Mouse (Mus musculus) E14TG2a.4 (cell line): ENCODE data around the gene St8sia1.

Experiments used
- H3K27me3 ChIP-seq: 2 replicates; pipeline ENCODE4 v1.6.1; 2014; ENCODE audit warnings: low read length, control low read depth; ENCODE audit not compliant: insufficient read depth
- H3K36me3 ChIP-seq: 2 replicates; pipeline ENCODE4 v1.6.1; 2014; ENCODE audit warnings: low read length, control low read depth; ENCODE audit not compliant: insufficient read depth
- H3K4me1 ChIP-seq: replicated peaks from 2 replicates; pipeline ENCODE4 v1.6.1; 2014; ENCODE audit warnings: low read depth, low read length, control low read depth
- H3K4me3 ChIP-seq: replicated peaks from 2 replicates; pipeline ENCODE4 v1.5.1; 2014; ENCODE audit warnings: mild to moderate bottlenecking, low read length
- H3K9me3 ChIP-seq: 2 replicates; pipeline ENCODE4 v1.6.1; 2014; ENCODE audit warnings: low read length, control low read depth
- CTCF ChIP-seq: conservative IDR thresholded peaks from 2 replicates; pipeline ENCODE4 v1.5.1; 2014; ENCODE audit warnings: low read length
- NANOG ChIP-seq: IDR thresholded peaks from 2 replicates; pipeline ENCODE4 v1.6.1; 2014; ENCODE audit warnings: borderline replicate concordance, low read length, mixed read lengths
- POU5F1 ChIP-seq: IDR thresholded peaks from 2 replicates; pipeline ENCODE4 v1.6.1; 2014; ENCODE audit warnings: low read length, borderline replicate concordance

Gene St8sia1

DNA sequence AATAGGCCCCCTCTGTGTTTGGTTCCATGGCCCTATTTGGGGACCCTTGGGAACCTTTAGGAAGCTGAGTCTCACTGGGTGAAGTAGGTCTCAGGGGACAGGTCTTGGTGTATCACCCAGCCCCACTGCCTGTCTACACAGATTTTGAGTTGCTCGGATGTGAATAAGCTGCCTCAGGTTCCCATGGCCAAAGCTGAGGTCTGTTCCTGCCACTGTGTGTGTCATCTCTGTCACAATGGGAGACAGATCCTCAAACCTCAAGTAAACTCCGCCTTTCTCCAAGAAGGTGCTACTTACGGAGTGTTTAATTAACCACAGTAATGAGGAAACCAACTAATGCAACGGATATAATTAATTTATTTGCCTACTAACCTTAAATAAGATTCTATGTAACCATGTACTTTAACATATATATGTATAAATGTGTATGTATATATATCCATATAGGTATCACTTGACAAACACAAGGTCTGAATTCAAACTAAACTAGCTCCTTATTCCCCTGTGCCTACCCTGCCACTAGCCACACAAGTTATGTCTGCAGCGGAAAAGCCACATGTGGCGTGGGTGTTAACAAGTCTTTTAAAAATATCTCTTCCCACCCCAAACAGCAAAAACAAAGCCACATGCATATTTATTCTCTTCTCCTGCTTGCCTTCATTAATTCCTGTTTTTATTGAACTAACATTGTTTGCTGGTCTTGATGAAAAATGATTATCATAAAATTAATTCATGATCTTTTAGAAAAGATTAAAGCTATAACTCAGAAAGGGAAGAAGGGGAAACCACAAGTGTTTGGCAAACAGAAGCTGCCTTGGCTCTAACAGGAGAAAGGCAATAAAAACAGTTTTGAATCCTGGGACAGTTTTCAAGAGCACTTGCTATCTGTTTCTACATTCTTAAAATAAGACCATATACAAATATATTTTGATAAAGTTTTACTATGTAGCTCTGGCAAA lies 111.6 kb downstream of the St8sia1 start:
- TF ChIP-seq NANOG (no peak), CTCF (no peak)
- Histone ChIP-seq H3K27me3 (no peaks in the 10 kb centered on the region), H3K4me3 (no peak overlapping the region), H3K4me1 (peaks cover 12% of the 10 kb centered on the region), H3K9me3 (no peaks in the 10 kb centered on the region), H3K36me3 (no peaks in the 10 kb centered on the region; the same call in 1 of the 2 replicates)

DNA sequence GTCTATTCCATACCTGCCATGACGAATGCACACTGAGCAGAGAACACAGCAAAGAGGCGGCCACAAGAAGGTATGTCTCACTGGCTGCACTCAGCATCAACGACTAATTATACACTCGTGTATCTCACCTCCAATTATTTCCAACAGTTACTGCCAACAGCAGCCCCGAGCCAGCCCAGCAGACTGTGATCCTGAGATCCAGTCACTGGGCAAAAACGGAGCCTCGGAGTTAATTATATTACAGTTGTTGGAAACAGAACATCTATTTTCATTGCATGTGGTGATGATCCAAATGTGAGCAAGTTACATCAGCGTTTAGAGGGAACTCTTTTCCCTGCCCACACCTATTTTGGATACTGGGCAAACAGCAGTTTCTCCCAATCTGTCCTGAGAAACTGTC lies 113.8 kb downstream of the St8sia1 start:
- Histone ChIP-seq H3K9me3 (no peaks in the 10 kb centered on the region), H3K36me3 (peaks cover 3% of the 10 kb centered on the region), H3K27me3 (no peaks in the 10 kb centered on the region), H3K4me3 (no peak overlapping the region), H3K4me1 (peaks cover 8% of the 10 kb centered on the region)
- TF ChIP-seq NANOG, result no peak
- TF ChIP-seq CTCF, result no peak
- no peak for TF ChIP-seq POU5F1

DNA sequence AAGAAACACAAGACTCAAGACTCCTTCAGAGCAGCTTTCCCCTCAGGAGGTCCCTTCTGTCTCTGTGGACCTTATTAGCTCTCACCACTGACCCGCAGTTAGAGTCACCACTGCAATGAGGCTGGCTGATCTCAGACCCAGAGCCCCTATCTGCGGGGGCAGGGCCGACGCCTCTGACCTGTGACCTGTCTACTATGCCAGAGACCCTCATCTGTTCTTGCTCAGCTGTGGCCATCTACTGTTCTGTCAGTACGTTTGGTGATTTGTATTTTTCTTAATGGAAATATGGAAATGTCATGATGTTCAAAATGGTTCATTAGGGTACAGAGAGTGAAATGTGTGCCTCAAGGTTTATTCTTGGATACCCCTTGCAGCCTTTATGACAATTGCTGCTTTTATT lies 114.9 kb downstream of the St8sia1 start:
- Histone ChIP-seq H3K27me3 (no peaks in the 10 kb centered on the region), H3K4me3 (no peak overlapping the region), H3K36me3 (peaks cover 14% of the 10 kb centered on the region), H3K4me1 (peaks cover 8% of the 10 kb centered on the region), H3K9me3 (no peaks in the 10 kb centered on the region)
- TF ChIP-seq POU5F1 (no peak), NANOG (no peak), CTCF (no peak)

DNA sequence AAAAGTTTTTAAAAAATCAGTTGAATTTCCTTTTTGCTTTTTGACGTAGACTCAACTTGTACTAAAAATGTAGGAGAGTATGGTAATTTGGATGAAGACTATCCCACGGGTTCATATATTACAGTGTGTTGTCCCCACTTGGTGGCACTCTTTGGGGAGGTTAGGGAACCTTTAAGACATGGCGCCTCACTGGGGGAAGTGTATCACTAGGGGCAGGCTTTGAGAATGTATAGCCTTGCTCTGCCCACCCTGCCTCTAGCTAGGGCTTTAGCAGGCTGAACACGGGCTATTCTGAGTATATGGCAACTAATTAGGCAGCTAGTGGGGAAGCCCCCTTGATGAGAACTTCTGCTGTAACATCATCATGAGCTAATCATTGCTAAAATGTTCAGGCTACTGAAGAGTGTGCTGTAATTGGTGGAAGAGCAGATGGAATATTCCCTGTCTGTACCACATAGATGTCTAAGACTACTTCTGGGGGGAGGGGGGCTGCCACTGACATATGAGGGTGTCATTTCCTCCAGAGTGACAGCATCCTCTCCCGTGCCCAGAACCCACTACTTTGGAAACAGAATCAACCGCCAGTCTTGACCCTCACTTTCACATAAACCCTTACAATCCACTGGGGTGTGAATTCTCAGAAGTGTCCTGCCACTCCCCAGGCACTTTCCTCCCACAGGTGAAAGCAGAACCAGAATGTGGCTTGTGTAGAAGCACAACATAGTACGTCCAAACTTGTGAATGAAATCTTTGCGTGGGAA lies 116.2 kb downstream of the St8sia1 start:
- TF ChIP-seq POU5F1, result no peak
- no peak for TF ChIP-seq NANOG
- no peak for TF ChIP-seq CTCF
- Histone ChIP-seq H3K36me3 (peaks cover 20% of the 10 kb centered on the region), H3K4me1 (peaks cover 8% of the 10 kb centered on the region), H3K27me3 (no peaks in the 10 kb centered on the region), H3K4me3 (no peak overlapping the region), H3K9me3 (peaks cover 8% of the 10 kb centered on the region)

DNA sequence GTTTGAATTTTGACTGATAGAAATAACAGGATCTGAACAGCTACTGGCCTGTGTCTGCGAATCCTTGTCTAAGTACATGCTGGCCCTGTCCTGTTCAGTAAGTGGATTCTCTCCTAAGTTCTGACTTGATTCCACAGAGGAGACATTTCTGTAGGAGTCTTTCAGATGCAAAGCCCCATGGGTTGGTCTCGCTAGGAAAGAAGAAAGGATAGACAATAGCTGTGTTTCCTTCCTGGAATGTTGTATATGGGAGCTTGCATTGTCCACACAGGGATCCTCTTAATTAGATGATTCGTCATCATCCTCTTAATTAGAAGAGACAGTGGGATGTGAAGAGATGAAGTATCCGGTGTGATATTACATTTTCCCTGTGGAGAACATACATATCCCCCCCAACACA lies 117.4 kb downstream of the St8sia1 start:
- no peak for TF ChIP-seq NANOG
- H3K9me3 ChIP-seq, result peaks cover 10% of the 10 kb centered on the region

DNA sequence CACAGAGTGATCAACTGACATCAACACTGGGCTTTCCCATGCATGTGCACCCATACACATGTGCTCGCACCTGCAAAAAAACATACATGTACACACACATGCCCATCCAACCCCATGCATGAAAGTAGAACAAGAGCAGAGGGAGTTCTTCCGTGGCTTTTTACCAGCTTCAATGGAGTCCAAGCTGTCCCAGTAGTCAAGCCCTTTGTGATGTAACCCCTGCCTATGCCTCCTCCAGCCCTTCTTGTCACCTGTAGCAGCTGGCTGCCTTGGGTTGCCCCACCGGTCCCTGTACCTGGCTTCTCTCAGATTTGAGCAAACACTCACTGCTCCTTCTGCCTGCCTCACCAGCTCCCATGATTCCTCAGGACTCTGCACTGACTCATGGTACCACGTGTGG lies 119.2 kb downstream of the St8sia1 start:
- peaks cover 10% of the 10 kb centered on the region for H3K9me3 ChIP-seq
- peaks cover 20% of the 10 kb centered on the region for H3K36me3 ChIP-seq
- TF ChIP-seq CTCF, result no peak
- TF ChIP-seq POU5F1, result no peak
- H3K4me1 ChIP-seq, result peaks cover 8% of the 10 kb centered on the region
- no peaks in the 10 kb centered on the region for H3K27me3 ChIP-seq
- no peak overlapping the region for H3K4me3 ChIP-seq

More for the DNA sequence above, 117.4 kb downstream of the St8sia1 start:
- Histone ChIP-seq H3K27me3 (no peaks in the 10 kb centered on the region), H3K4me1 (peaks cover 8% of the 10 kb centered on the region), H3K36me3 (peaks cover 20% of the 10 kb centered on the region), H3K4me3 (no peak overlapping the region)

DNA sequence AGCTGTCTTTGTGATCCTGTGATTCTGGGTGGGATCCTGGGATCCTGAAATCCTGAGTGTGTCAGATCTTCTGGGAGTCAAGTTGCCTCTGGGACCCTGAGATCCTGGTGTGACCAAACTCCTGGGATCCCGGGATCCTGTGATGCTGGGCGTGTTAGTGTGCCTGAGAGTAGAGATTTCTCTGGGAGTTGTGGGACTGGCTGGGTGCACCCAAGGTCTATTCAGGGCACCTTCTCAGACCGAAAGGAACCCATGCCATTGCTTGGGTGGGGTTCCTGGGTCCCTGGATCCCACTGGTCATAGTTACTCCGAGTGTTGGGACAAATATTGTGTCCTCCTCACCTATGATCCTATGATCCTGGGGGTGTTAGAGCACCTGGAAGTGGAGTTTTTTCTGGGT lies 120.2 kb downstream of the St8sia1 start:
- H3K9me3 ChIP-seq, result peaks cover 10% of the 10 kb centered on the region
- no peaks in the 10 kb centered on the region for H3K27me3 ChIP-seq
- no peak for TF ChIP-seq CTCF
- TF ChIP-seq POU5F1, result no peak
- no peak for TF ChIP-seq NANOG
- no peak overlapping the region for H3K4me3 ChIP-seq
- H3K4me1 ChIP-seq, result peaks cover 8% of the 10 kb centered on the region
- H3K36me3 ChIP-seq, result peaks cover 20% of the 10 kb centered on the region

DNA sequence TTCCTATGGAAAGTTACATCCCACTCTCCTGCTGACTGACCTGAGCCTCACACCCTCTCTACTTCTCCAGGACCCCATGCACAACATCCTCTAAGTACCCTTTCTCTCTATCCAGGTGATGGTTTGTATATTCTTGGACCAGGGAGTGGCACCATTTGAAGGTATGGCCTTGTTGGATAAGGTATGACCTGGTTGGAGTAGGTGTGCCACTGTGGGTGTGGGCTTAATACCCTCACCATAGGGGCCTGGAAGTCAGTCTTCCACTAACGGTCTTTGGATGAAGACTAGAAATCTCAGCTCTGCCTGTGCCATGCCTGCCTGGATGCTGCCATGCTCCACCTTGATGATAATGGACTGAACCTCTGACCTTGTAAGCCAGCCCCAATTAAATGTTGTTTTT lies 125.8 kb downstream of the St8sia1 start:
- Histone ChIP-seq H3K4me1 (peaks cover 6% of the 10 kb centered on the region), H3K9me3 (peaks cover 2% of the 10 kb centered on the region; the same call in 1 of the 2 replicates), H3K36me3 (no peaks in the 10 kb centered on the region), H3K4me3 (no peak overlapping the region), H3K27me3 (no peaks in the 10 kb centered on the region)
- TF ChIP-seq CTCF, result no peak
- TF ChIP-seq POU5F1, result no peak
- no peak for TF ChIP-seq NANOG

DNA sequence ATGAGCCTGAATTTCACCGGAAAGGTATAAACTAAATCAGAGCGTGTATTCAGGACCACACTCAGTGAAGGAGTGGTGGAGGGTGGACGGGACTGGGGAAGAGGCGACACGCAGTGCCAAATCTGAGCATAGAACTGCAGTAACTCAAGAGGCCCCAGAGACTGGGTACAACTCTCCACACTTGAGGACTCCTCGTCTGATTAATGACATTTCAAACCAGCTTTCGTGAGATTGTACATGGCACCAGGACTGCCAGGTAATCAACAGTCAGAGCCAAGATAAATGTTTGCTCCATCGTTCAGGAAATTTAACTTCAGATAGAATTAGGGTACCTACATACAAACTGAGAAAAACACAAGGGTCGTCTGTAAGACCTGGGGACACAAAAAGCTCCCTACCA lies 126.9 kb downstream of the St8sia1 start:
- Histone ChIP-seq H3K4me1 (peaks cover 12% of the 10 kb centered on the region), H3K9me3 (no peaks in the 10 kb centered on the region), H3K36me3 (no peaks in the 10 kb centered on the region), H3K27me3 (no peaks in the 10 kb centered on the region), H3K4me3 (no peak overlapping the region)
- no peak for TF ChIP-seq POU5F1
- TF ChIP-seq NANOG, result no peak
- TF ChIP-seq CTCF, result no peak
